ENCODE assay signal across 12 mouse cellular contexts in the genomic region with DNA sequence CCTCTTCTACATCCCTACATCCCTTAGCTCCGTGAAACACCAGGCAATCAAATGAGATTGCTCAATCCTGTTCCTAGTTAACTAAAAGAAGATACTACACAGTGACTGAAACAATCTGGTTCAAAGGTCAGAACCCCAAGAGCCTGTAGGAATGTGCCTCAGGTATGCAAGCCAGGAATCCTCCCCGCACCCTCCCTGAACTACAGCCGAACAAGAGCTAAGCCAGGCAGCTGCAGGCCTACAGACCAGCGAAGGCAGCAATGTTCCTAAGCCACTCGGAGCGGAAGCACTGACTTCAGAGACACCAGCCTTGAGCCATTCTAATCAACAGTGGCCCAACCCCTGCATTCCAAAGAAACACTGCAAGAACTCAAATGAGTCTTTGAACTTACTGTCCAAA. TPM values are rescaled to one million over a fixed set of nuclear protein-coding genes. Genes with fewer than 3 reads are reported as not detected.
DNase-seq lines count a peak whose midpoint lies in the region; ATAC-seq and TF ChIP-seq lines count a peak whose summit lies in the region.
"Had no signal": no experiment of that assay in that cellular context is flagged by ENCODE, and none has a peak within 500 bp of the region (broad histone marks: within the 10 kb centered on the region; RNA-seq: fewer than 3 reads in every experiment).

No protein-coding gene starts in this region.

- no peak for TF ChIP-seq CTCF in kidney, postnatal 0 days (IDR thresholded peaks at IDR 0.05; ENCODE audit: low read depth)
- TF ChIP-seq CTCF in midbrain, postnatal 0 days (IDR thresholded peaks at IDR 0.05) = no peak

- H3K4me2 ChIP-seq in heart, embryonic 11.5 days = no peak overlapping the region
- no peak overlapping the region for H3K4me2 ChIP-seq in embryonic facial prominence, embryonic 14.5 days (ENCODE audit: low read depth, low read length)
- no peak overlapping the region for H3K4me2 ChIP-seq in kidney, postnatal 0 days (ENCODE audit: low read length)
- no peak overlapping the region for H3K4me2 ChIP-seq in midbrain, postnatal 0 days (ENCODE audit: low read depth, low read length, poor library complexity, severe bottlenecking)
- H3K4me2 ChIP-seq: hindbrain, embryonic 12.5 days; neural tube, embryonic 13.5 days had no signal

- H3K4me1 ChIP-seq in heart, embryonic 11.5 days (ENCODE audit: control insufficient read depth, insufficient read depth, low read length) = peaks cover 80% of the 10 kb centered on the region
- peaks cover 33% of the 10 kb centered on the region for H3K4me1 ChIP-seq in embryonic facial prominence, embryonic 14.5 days (ENCODE audit: control insufficient read depth, insufficient read depth, low read length)
- H3K4me1 ChIP-seq in kidney, postnatal 0 days (replicated peaks; ENCODE audit: insufficient read depth, low read length) = peaks cover 20% of the 10 kb centered on the region; the same call in 1 of the 2 replicates
- H3K4me1 ChIP-seq in midbrain, postnatal 0 days (ENCODE audit: insufficient read depth, low read length) = no peaks in the 10 kb centered on the region

- ATAC-seq in heart, embryonic 11.5 days (replicated peaks; ENCODE audit: insufficient number of reproducible peaks, low FRiP score, low TSS enrichment) = no peak
- ATAC-seq in embryonic facial prominence, embryonic 14.5 days (ENCODE audit: low read depth) = peak; percentile 38; the same call in 1 of the 2 replicates
- ATAC-seq in kidney, postnatal 0 days (replicated peaks; ENCODE audit: low FRiP score, low read depth) = peak; percentile 44; the same call in 1 of the 2 replicates
- ATAC-seq in midbrain, postnatal 0 days (ENCODE audit: low FRiP score) = no peak

- intact Hi-C loops in heart, postnatal 25 days (cut with DNase I) = no loop called here

- 21% methylated on average over 6 of the region's 6 CpGs for WGBS in heart, embryonic 11.5 days (ENCODE audit: insufficient replicate concordance)
- 64% methylated on average over 6 of the region's 6 CpGs for WGBS in embryonic facial prominence, embryonic 14.5 days
- 61% methylated on average over 6 of the region's 6 CpGs for WGBS in kidney, postnatal 0 days
- WGBS in midbrain, postnatal 0 days = 76% methylated on average over 6 of the region's 6 CpGs

- H3K9me3 ChIP-seq in heart, embryonic 11.5 days (replicated peaks; ENCODE audit: control insufficient read depth, low read length) = no peaks in the 10 kb centered on the region
- H3K9me3 ChIP-seq in embryonic facial prominence, embryonic 14.5 days (ENCODE audit: control insufficient read depth, low read length) = no peaks in the 10 kb centered on the region
- no peaks in the 10 kb centered on the region for H3K9me3 ChIP-seq in kidney, postnatal 0 days (replicated peaks; ENCODE audit: low read length)
- no peaks in the 10 kb centered on the region for H3K9me3 ChIP-seq in midbrain, postnatal 0 days (ENCODE audit: low read length)
- H3K9me3 ChIP-seq: hindbrain, embryonic 12.5 days; megakaryocyte, embryonic 14.5 days; neural tube, embryonic 13.5 days had no signal

- H3K9ac ChIP-seq in heart, embryonic 11.5 days (ENCODE audit: low read depth, low read length) = no peak overlapping the region
- no peak overlapping the region for H3K9ac ChIP-seq in embryonic facial prominence, embryonic 14.5 days (ENCODE audit: low read depth, low read length)
- H3K9ac ChIP-seq in kidney, postnatal 0 days (ENCODE audit: low read depth, low read length) = no peak overlapping the region
- no peak overlapping the region for H3K9ac ChIP-seq in midbrain, postnatal 0 days (replicated peaks; ENCODE audit: low read length, poor library complexity, severe bottlenecking)
- H3K9ac ChIP-seq: hindbrain, embryonic 12.5 days; neural tube, embryonic 13.5 days had no signal

- no peaks in the 10 kb centered on the region for H3K36me3 ChIP-seq in heart, embryonic 11.5 days (ENCODE audit: control insufficient read depth, insufficient read depth, low read length)
- no peaks in the 10 kb centered on the region for H3K36me3 ChIP-seq in embryonic facial prominence, embryonic 14.5 days (ENCODE audit: control insufficient read depth, insufficient read depth, low read length)
- no peaks in the 10 kb centered on the region for H3K36me3 ChIP-seq in kidney, postnatal 0 days (ENCODE audit: insufficient read depth, low read length)
- no peaks in the 10 kb centered on the region for H3K36me3 ChIP-seq in midbrain, postnatal 0 days (ENCODE audit: insufficient read depth, low read length)
- H3K36me3 ChIP-seq: hindbrain, embryonic 12.5 days; neural tube, embryonic 13.5 days had no signal

- H3K27ac ChIP-seq in heart, embryonic 11.5 days (ENCODE audit: low read depth, low read length) = peak overlapping the region; percentile 89
- H3K27ac ChIP-seq in embryonic facial prominence, embryonic 14.5 days (replicated peaks; ENCODE audit: low read depth, low read length) = no peak overlapping the region
- H3K27ac ChIP-seq in kidney, postnatal 0 days = no peak overlapping the region
- H3K27ac ChIP-seq in midbrain, postnatal 0 days (ENCODE audit: low read depth, low read length) = no peak overlapping the region
- H3K27ac ChIP-seq: hindbrain, embryonic 12.5 days; left cerebral cortex, adult 2 months; neural tube, embryonic 13.5 days had no signal

- no peak for DNase-seq in heart, postnatal 25 days (ENCODE audit: low spot score)
- DNase-seq in embryonic facial prominence, embryonic 14.5 days (ENCODE audit: low spot score) = no peak
- peak; percentile 46 for DNase-seq in kidney, postnatal 0 days (ENCODE audit: low spot score)
- peak; percentile 70 for DNase-seq in lung, postnatal 36 days
- no peak for DNase-seq in neural tube, embryonic 10.5 days (ENCODE audit: extremely low spot score, low spot score)
- DNase-seq in cerebellum, adult 18-20 months = no peak
- no peak for DNase-seq in midbrain, postnatal 0 days (ENCODE audit: low spot score)

- no peak overlapping the region for H3K4me3 ChIP-seq in heart, embryonic 11.5 days (ENCODE audit: low read depth, low read length)
- no peak overlapping the region for H3K4me3 ChIP-seq in embryonic facial prominence, embryonic 14.5 days (ENCODE audit: low read depth, low read length)
- no peak overlapping the region for H3K4me3 ChIP-seq in kidney, postnatal 0 days (replicated peaks; ENCODE audit: low read depth, low read length)
- no peak overlapping the region for H3K4me3 ChIP-seq in midbrain, postnatal 0 days (ENCODE audit: low read depth, low read length)
- H3K4me3 ChIP-seq: hindbrain, embryonic 12.5 days; left cerebral cortex, adult 2 months; megakaryocyte, embryonic 14.5 days; neural tube, embryonic 13.5 days had no signal

- H3K27me3 ChIP-seq in heart, embryonic 11.5 days (ENCODE audit: control insufficient read depth, insufficient read depth, low read length) = no peaks in the 10 kb centered on the region
- no peaks in the 10 kb centered on the region for H3K27me3 ChIP-seq in embryonic facial prominence, embryonic 14.5 days (replicated peaks; ENCODE audit: control insufficient read depth, insufficient read depth, low read length)
- H3K27me3 ChIP-seq in kidney, postnatal 0 days (ENCODE audit: insufficient read depth, low read length) = no peaks in the 10 kb centered on the region
- no peaks in the 10 kb centered on the region for H3K27me3 ChIP-seq in midbrain, postnatal 0 days (ENCODE audit: insufficient read depth, low read length)
- H3K27me3 ChIP-seq: hindbrain, embryonic 12.5 days; megakaryocyte, embryonic 14.5 days; neural tube, embryonic 13.5 days had no signal

RNA-seq across cellular contexts. Expression of gene Pacsin2, which starts 20.0 kb away (rescaled TPM):
- 55.0 and 60.0 TPM in 2 replicates for polyA plus RNA-seq in heart, embryonic 11.5 days (2014; fragmentation: Nextera tagmentation; extraction: Ambion mirVana)
- total RNA-seq in heart, postnatal 25 days (2021) = 100 to 1,000 TPM; 179 to 215 TPM
- 49.3 TPM in 2 replicates for polyA plus RNA-seq in embryonic facial prominence, embryonic 14.5 days (2014; fragmentation: Nextera tagmentation; extraction: Ambion mirVana)
- polyA plus RNA-seq in kidney, postnatal 0 days (2015; fragmentation: Nextera tagmentation; extraction: Ambion mirVana) = 61.3 and 68.5 TPM in 2 replicates
- 14.6 and 21.3 TPM in 2 replicates for total RNA-seq in midbrain, postnatal 0 days (2014; rRNA removed)
- 16.2 and 16.7 TPM in 2 replicates for polyA plus RNA-seq in midbrain, postnatal 0 days (2015; fragmentation: Nextera tagmentation; extraction: Ambion mirVana)

Comparison
In these comparisons a context has a peak if more than half of its experiments do, and no peak if none do; other contexts are left out.
1. ATAC-seq: peak in embryonic facial prominence, embryonic 14.5 days (single experiment) and kidney, postnatal 0 days (single experiment); none in heart, embryonic 11.5 days (single experiment) and midbrain, postnatal 0 days (single experiment).
2. DNase-seq: peak in kidney, postnatal 0 days (single experiment) and lung, postnatal 36 days (single experiment); none in heart, postnatal 25 days (single experiment), embryonic facial prominence, embryonic 14.5 days (single experiment), neural tube, embryonic 10.5 days (single experiment), cerebellum, adult 18-20 months (0 of 2) and midbrain, postnatal 0 days (single experiment).